Mouse (Mus musculus): ENCODE measurements around the gene Cel.

The Cel gene

DNA sequence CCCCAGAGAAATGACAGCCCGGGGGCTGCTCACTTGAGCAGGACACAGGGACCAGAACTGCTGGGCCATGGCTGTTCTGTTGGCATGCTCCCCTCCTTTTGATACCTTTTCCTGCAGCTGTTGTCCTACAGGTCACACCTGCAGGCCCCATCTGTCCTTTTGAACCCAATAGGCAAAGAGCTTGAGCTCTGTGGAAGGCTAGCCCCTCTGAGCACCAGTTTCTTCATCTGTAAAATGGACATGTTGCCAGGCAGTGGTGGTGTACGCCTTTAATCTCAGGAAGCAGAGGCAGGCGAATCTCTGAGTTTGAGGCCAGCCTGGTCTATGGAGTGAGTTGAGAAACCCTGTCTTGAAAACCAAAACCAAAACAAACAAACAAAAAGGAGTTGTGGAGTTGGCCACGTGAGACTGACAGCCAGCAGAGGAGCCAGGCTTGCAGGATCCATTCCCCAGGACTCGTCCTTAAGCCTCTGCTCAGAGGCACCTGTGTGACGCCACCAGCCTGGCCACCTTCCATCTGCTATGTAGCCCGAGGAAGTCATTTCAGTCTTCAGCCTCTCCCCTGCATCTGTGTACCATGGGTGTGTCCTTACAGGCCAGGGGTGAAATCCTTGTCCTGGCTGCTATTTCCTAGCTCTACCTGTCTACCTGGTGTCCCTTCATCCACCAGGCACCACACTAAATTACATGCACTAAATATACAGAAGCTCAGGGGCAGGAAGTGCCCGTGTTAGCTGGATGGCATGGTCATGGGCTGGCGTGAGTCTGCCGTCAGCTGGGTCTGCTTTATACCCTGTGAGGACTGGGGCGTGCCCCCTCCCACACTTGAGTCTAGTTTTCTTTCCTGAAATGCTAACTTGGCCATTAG lies 26.2 kb downstream of the Cel start:
- DNase-seq: no peak

DNA sequence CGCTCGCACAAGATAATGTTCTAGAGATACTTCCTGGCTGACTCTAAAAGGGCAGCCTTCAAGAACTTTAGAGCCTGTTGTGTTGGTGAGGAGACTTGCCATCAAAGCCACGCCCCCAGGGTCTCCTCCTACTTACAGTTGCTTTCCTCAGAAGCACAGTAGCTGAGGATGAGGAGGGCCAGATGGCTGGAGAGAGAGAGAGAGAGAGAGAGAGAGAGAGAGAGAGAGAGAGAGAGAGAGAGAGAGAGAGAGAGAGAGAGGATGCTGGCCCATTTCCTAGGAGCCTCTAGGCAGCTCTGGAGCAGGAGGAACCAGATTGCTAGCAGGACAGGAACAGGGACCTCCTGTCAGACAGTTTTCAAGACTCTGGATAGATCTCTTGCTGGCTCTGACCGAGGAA lies 27.0 kb downstream of the Cel start:
- no peak for DNase-seq

- peak; percentile 72 for DNase-seq
These were observed 27.6 kb downstream of the Cel start for GRCm38 (mm10) chr2:28535650-28536049.

DNA sequence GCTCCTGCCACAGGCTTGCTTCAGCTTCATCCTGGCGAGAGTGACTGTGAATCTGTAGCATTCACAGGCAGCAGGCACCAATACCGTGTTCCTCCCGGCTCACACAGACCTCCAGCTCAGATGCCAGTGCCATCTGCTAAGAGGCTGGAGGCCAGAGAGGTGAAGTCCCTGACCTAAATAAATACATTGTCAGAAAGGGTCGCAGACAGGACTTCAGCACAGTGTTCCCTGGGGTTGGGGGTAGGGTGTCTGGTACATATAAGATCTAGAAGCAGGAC lies 28.0 kb downstream of the Cel start:
- no peak for DNase-seq

- no peak for DNase-seq
These were observed 28.6 kb downstream of the Cel start for GRCm38 (mm10) chr2:28534436-28535262.

GRCm38 (mm10) chr2:28533901-28534435 lies 29.2 kb downstream of the Cel start:
- DNase-seq: no peak

DNA sequence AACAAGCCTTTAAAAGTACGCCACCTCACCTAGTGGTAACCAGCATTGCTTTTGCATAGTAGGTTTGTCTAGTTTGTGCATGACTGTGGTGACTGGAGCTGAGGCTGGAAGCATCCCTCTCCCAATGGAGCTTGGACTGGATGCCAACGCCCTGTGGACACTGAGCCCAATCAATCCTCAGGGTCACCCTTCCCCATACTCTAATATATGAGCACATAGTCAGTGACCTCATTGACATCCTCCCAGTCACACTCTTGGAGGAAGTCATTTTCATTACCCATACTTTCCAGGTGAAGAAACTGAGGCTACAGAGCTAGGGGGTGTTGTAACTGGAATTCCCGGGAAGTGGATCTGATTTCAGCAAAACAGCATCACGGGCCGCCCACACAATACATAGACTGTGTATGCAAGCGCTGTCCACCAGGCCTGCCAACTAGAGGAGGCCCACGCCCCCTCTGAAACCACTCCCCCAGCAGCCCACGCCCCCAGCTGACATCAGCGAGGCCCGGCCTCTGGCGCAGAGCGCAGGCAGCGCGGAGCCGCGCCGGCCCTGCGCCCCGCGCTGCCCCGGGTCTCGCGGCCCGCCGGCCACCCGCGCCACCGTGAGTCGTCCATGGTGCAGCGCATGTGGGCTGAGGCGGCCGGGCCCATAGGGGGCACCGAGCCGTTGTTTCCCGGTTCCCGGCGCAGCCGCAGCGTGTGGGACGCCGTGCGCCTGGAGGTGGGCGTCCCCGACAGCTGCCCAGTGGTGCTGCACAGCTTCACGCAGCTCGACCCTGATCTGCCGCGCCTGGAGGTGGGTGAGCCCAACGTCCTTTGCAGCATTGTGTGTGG lies 30.0 kb downstream of the Cel start:
- DNase-seq: peak; percentile 95

DNA sequence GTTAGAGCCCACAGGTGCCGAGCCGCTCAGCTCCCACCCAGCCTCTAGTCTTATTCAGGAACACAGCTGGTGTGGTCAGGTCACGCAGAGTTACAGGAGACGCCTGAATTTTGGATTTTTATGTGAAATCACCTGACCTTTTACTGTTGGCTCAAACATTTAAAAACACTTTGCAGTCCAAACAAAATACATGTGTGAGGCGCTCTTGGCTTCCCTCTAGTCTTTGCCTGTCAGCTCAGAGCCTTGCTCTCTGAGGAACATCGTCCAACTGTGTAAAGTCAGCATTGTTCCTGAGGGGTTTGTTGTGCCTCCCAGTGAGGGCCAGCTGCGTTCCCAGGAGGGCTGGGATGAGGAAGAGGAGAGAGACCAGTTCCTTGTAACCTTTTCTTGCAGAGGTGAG lies 32.9 kb downstream of the Cel start:
- no peak for DNase-seq

DNA sequence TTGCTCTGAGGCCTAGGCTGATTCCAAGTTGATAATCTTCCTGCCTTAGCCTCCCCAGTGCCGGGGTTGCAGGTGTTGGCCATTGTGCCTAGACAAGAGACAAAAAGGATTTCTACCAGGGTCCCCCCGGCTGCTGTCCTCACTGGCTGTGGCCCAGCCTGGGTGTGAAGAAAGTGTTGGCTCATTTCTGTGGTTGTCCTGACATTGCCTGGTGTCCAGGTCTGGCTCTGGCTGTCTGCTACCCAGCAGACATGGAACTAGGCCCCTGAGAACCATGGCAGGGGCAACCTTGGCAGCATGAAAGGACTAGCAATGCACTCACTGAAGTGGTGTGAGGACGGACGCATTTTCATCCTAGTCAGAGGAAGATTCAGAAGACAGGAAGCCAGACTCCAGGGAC lies 33.3 kb downstream of the Cel start:
- DNase-seq: no peak

- no peak for DNase-seq
These were observed 34.9 kb downstream of the Cel start for GRCm38 (mm10) chr2:28528354-28528730.

DNA sequence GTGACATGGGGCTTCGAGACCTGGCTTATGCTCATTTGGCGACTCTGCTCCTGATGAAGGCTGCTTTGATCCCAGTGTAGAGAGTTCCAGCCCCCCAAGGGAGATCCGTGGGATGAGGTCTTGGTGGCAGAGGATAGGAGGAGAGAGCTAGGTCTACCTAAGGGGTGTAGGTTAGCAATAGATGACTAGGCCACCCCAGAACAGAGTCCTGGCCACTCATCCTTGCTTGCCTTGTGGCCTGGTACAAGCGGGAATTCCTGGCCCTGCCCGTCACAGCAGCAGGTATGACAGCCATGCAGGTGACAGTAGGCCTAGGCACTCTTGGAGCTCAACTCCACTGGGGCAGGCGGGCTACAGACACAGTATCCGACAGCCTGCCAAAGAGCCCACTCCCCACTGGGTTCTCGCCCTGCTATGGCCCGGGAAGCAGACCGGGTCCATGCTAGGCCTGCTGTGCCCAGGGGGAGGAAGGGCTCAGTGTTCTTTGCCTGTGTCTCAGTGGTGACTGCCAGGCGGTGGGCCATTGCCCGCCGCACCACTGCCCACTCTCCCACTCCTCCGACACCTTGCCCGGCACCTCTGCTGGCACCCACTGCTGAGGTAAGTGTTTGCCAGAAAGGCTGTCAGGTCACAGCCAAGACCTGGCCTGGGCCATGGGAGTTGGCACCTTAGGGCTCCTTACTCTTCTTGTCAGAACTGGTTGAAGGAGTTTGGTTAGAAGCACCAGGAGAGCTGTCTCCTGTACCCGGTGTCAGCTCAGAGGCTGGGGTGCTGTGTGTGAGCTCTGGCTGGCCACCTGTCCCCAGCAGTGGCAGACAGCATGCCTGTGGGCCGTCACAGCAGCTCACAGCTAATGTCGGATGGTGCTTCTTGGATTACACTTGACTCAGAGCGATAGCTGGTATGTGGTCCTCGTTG lies 35.5 kb downstream of the Cel start:
- DNase-seq: no peak

GRCm38 (mm10) chr2:28525943-28526876 lies 37.0 kb downstream of the Cel start:
- DNase-seq: no peak

DNA sequence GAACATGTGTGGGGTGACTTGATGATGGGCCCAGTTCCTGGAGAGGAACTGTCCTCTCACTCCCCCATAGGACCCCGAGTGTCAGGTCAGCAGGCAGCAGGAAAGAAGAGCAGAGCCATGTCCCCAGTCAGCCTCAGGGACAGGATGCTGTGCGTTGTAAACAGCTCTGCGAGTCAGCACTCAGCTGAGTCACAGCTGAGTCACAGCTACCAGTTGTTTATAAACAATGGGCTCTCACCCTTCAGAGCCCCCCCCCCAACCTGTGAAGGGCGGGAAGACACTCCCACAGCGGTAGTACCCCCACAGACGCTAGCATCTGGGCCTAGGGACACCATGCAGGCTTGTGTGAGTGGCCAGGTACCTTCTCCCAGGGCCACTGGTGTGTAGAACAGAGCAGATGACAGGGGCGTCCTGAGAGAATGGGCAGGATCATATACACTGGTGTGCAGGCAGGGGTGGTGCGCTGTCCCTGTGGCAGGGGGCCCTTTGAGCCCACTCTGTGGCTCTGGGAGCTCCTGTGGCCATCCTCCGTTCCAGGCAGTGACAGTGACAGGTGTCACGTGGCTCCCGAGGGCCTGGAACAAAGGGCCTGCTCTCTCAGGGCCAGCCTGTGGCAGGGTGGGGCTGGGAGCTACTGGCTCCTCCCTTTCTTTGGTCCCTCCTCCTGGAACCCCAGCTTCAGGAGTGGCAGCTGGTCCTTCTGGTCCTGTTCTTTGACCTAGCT lies 37.8 kb downstream of the Cel start:
- peak; percentile 89 for DNase-seq

GRCm38 (mm10) chr2:28524406-28524805 lies 38.8 kb downstream of the Cel start:
- peak; percentile 9 for DNase-seq

DNA sequence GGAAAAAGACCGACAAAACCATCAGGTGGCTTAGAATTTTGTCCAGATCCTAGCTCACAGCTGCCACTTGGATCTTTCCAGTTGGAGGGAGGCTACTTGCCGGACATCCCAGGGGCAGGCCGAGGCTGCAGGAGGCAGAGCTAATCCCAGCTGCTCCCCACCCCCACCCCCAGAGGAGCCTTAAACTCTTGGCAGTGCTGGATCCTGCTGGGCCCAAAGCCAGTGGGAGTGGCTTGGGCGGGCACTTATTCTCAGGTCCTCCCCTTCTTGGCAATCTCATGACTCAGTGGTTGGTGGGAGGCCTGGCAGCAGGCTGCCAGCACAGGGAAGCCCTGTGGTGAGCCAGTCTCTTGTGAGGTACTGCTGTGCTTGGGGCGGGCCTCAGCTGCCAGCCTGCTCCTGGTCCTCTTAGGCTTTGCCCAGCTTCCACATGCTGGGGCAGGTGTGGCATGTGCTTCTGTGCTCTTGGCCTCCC lies 39.5 kb downstream of the Cel start:
- DNase-seq: peak; percentile 94

DNA sequence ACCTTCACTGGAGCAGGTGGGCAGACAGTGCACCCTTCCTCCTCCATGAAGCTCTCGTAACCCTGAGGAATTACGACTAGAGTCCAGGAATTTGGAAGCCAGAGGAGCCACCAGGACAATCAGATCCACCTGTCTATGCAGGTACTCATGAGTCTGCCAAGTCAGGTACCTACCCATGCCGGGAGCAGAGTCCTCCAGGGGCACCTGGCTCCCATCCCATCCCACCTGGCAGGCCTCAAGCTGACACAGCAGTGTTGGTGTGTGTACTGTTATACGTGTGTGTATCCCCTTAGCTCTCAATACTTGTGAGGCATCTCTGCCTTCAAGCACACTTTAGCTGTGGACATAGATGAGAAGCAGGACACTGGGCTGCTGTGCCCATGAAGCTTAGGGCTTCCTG lies 41.0 kb downstream of the Cel start:
- no peak for DNase-seq

- peak; percentile 93 for DNase-seq
These were observed 41.5 kb downstream of the Cel start for GRCm38 (mm10) chr2:28521571-28522151.

GRCm38 (mm10) chr2:28520581-28520980 lies 42.6 kb downstream of the Cel start:
- DNase-seq: no peak

DNA sequence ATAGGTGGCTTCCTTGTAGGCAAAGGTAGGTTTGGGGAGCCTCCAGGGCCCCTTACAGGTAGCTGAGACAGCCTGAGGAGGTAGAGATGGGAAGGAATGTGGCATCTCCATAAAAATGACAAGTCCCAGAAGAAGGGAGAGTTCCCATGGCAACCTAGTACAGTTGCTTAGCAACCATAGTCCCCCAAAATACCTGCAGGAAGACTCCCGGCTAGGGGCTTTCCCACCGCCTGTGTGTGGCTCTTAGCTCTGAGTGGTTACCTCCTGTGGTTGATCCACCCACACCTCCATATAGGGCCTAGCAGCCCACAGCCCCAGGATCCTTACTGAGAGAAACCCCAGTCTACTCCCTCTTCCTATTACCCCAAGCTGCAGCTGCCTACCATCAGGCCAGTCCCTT lies 45.0 kb downstream of the Cel start:
- DNase-seq: peak; percentile 73
